Mouse (Mus musculus) forebrain, embryonic 16.5 days (tissue): Measurements from ENCODE around the gene Rsg1. TPM values are rescaled to one million over a fixed set of nuclear protein-coding genes. Genes with fewer than 3 reads are reported as not detected.
A peak's percentile ranks its signal among the peaks of the same experiment; 100 is the strongest.

Experiments
- ATAC-seq: fragments of 200-750 bp; cut with Nextera tagmentation; 2 replicates; pipeline ENCODE4 v1.8.0; 2017; ENCODE audit warnings: mild to moderate bottlenecking, moderate library complexity
- H3K27ac ChIP-seq: fragments of 300-500 bp; sonication (generic); 2 replicates; pipeline ENCODE4 v1.5.1; 2014; ENCODE audit warnings: low read length, control low read depth
- H3K27me3 ChIP-seq: fragments of 300-500 bp; sonication (generic); replicated peaks from 2 replicates; pipeline ENCODE4 v1.6.1; 2014; ENCODE audit warnings: low read length; ENCODE audit not compliant: control insufficient read depth, insufficient read depth
- H3K36me3 ChIP-seq: fragments of 300-500 bp; sonication (generic); 2 replicates; pipeline ENCODE4 v1.6.1; 2014; ENCODE audit not compliant: control insufficient read depth, insufficient read depth
- H3K4me1 ChIP-seq: fragments of 300-500 bp; sonication (generic); replicated peaks from 2 replicates; pipeline ENCODE4 v1.6.1; 2014; ENCODE audit warnings: low read length; ENCODE audit not compliant: control insufficient read depth, insufficient read depth
- H3K4me2 ChIP-seq: fragments of 300-500 bp; sonication (generic); 2 replicates; pipeline ENCODE4 v1.6.1; 2014; ENCODE audit warnings: mild to moderate bottlenecking, low read length, control low read depth
- H3K4me3 ChIP-seq: fragments of 300-500 bp; sonication (generic); replicated peaks from 2 replicates; pipeline ENCODE4 v1.5.1; 2014; ENCODE audit warnings: mild to moderate bottlenecking, low read length, control low read depth
- H3K9ac ChIP-seq: fragments of 300-500 bp; sonication (generic); replicated peaks from 2 replicates; pipeline ENCODE4 v1.6.1; 2014; ENCODE audit warnings: low read depth, low read length, control low read depth
- H3K9me3 ChIP-seq: fragments of 300-500 bp; sonication (generic); 2 replicates; pipeline ENCODE4 v1.6.1; 2016; ENCODE audit warnings: low read length; ENCODE audit not compliant: control insufficient read depth
- WGBS: fragments of 180-500 bp; shearing (Covaris S2); extraction: QIAGEN DNeasy Blood & Tissue Kit; methylation state at CpG from one replicate; pipeline ENCODE4 v1.1.7; 2014; 5-methylcytosine and 5-hydroxymethylcytosine counted together
- polyA plus RNA-seq: library from polyadenylated mRNA; unstranded; fragments of >200 nt; fragmentation: Nextera tagmentation; extraction: Ambion mirVana; gene quantifications from 2 replicates; pipeline ENCODE4 v1.2.1, GENCODE M21; 2015

Rsg1 gene
- polyA plus RNA-seq, 1 experiment from 2014 or later = 11.0 TPM

DNA sequence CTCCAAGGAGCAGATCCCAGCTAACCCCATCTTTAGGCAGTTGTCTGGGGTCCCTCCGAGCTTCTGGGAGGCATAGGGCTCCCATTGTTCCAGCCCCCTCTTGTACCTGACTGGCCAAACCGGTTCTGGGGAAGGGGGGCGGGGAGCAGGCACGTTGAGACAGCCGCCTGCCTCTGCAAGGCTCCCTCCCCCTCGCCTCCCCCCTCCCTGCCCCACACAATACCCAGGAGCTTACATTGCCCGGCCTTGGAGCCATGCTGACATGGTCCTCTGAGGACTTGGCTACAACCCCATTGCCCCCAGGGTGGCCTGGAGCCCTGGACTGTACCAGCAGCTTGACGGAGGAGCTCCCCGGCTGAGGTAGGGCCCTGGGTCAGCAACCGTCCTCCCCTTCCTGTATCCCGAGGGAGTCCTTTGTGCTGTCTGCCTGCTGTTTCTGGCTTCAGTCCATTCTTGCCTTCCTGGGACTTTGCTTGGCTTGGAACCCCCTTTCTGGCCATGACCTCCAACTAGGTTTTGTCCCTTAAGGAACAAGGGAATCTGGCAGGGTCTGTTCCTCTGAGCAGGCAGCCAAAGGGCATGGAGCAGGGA is 29.0 kb downstream of the Rsg1 start:
- Histone ChIP-seq H3K9ac (no peak overlapping the region), H3K36me3 (no peaks in the 10 kb centered on the region), H3K4me1 (peaks cover 53% of the 10 kb centered on the region), H3K9me3 (no peaks in the 10 kb centered on the region), H3K27me3 (peaks cover 20% of the 10 kb centered on the region), H3K4me2 (no peak overlapping the region), H3K27ac (no peak overlapping the region), H3K4me3 (no peak overlapping the region)
- 6% methylated on average over 9 of the region's 11 CpGs for WGBS
- ATAC-seq = no peak

DNA sequence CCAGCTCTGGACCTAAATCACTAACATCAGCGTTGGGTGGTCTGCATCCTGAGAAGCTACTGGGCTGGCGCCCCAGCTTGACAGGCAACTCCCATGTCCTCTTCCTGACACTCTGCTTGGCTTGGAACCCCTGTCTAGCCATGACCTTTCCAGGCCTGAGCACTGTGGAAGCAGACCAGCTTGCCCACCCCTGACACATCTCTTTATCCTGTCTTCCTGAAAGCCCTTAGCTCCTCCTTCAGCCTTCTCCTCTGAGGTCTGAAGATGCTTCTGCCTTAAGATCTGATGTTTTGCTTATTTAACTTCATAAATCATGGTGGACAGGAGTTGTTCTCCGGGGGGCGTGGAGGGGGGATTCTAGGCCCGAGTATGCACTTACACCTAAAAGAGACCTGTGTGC is 29.9 kb downstream of the Rsg1 start:
- Histone ChIP-seq H3K27me3 (peaks cover 28% of the 10 kb centered on the region), H3K9me3 (no peaks in the 10 kb centered on the region), H3K36me3 (no peaks in the 10 kb centered on the region), H3K4me1 (peaks cover 57% of the 10 kb centered on the region), H3K9ac (no peak overlapping the region), H3K4me3 (no peak overlapping the region), H3K4me2 (no peak overlapping the region), H3K27ac (no peak overlapping the region)
- 77% methylated on average over 5 of the region's 5 CpGs for WGBS
- no peak for ATAC-seq

DNA sequence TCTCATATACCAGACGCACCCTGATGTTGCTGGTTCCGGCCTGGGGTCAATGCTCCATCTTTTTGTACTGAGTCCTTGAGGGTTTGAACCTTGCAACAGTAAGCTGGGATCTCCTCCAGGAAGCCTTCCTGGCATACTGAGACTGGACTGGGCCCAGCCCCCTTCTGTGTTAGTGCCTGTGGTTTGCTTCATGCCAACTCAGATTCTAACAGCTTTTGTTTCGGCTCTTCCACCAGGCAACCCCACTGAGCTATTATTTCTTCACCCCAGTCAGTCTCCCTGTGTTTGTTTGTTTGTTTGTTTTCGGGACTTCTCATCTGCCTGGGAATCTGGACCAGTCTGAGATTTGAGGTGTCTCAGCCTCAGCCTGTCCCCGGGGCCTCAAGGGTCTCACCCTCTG is 30.6 kb downstream of the Rsg1 start:
- Histone ChIP-seq H3K9ac (0 out of 2 replicates have a peak overlapping the region, but pooled peaks have one; percentile 9), H3K4me3 (no peak overlapping the region), H3K9me3 (no peaks in the 10 kb centered on the region), H3K27ac (peak overlapping the region; percentile 76), H3K36me3 (no peaks in the 10 kb centered on the region), H3K4me2 (no peak overlapping the region), H3K27me3 (peaks cover 36% of the 10 kb centered on the region), H3K4me1 (peaks cover 53% of the 10 kb centered on the region)
- ATAC-seq = peak; percentile 4; the same call in 1 of the 2 replicates
- WGBS = 36% methylated on average over 5 of the region's 5 CpGs

DNA sequence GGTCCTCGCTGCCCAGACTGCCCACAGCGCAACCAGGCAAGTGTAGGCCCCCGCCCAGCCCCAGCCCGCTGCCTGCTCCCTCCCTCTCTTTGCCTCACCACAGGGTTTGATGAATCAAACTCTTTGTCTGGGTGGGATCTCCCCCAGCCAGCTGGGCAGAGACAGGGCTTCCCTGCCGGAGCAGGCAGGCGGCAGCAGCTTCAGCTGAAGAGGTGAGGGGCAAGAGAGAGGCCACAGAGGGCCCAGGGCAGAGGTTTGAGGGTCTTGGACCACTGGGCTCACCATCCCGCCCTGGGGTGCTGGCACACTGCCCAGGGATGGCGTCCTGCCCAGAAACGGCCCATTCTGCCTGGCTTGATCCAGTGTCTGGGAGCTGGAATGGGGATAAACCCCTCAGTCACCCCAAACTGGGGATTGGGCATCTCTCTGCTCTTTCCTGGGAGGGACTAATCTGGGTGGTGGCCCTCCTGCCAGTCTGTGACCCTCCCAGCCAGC is 31.2 kb downstream of the Rsg1 start:
- no peaks in the 10 kb centered on the region for H3K9me3 ChIP-seq
- ATAC-seq = peak; percentile 78
- peaks cover 48% of the 10 kb centered on the region for H3K4me1 ChIP-seq
- 3% methylated on average over 9 of the region's 9 CpGs for WGBS
- H3K27me3 ChIP-seq = peaks cover 38% of the 10 kb centered on the region
- H3K36me3 ChIP-seq = no peaks in the 10 kb centered on the region
- H3K9ac ChIP-seq = peak overlapping the region; percentile 9; the same call in 1 of the 2 replicates
- peak overlapping the region; percentile 76 for H3K27ac ChIP-seq
- H3K4me3 ChIP-seq = no peak overlapping the region
- peak overlapping the region; percentile 7; the same call in 1 of the 2 replicates for H3K4me2 ChIP-seq

DNA sequence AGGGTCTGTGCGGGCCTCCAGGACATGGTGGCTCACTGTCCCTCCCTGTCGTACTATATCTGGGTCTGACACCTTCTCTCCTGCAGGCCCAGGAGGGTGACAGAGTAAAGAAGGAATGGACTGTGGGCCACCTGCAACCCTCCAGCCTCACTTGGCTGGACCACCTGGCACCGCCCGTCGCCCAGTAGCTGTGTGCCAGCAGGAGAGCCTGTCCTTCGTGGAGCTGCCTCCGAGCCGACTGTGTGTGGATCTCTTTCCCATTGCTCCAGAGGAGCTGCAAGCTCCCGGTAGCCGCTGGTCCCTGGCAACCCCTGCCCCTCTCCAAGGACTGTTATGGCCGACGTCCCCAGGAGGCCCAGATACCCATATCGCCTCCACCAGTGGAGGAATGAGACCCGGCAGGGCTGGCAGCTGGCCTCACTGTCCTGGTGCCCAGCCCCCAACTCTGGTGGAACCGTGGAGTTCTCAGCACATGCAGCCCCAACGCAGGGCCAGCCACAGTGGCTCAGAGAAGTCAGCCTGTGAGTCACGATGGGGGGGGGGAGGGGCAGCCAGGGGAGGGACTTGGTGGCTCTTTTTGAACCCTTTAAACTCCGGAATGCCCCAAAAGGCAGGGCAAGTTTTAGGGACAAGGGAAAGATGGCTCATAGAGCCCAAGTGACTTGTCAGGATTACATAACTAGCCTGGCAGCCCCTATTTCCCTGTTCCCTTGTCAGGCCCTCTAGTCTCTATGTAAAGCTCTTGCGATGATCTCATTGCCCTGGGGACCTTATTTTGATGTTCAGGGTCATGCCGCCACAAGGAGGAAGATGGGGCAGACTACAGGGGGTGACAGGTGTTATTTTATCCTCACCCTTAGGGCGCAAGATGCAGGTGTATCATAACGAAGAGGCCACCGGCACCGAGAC is 32.6 kb downstream of the Rsg1 start:
- H3K4me3 ChIP-seq = no peak overlapping the region
- peaks cover 48% of the 10 kb centered on the region for H3K4me1 ChIP-seq
- H3K4me2 ChIP-seq = no peak overlapping the region
- no peak overlapping the region for H3K9ac ChIP-seq
- H3K27me3 ChIP-seq = peaks cover 27% of the 10 kb centered on the region
- H3K36me3 ChIP-seq = no peaks in the 10 kb centered on the region
- ATAC-seq = no peak
- H3K9me3 ChIP-seq = no peaks in the 10 kb centered on the region
- H3K27ac ChIP-seq = no peak overlapping the region
- 22% methylated on average over 24 of the region's 24 CpGs for WGBS

DNA sequence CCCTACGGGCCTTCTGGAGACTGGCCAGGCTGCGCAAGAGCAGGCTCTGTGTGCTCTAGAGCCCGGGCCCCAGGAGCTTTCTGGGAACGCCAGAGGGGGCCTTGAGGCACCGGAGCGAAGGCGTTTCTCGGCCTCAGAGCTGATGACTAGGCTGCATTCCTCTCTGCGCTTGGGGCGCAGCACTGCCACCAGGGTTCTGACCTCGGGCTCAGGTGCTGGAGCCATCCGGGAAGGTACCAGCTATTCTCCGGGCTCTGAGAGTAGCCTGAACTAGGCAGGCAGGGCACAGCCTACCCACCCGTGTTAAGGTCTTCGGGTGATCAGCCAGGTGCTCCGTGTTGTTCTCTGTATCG is 33.2 kb downstream of the Rsg1 start:
- Histone ChIP-seq H3K9ac (0 out of 2 replicates have a peak overlapping the region, but pooled peaks have one; percentile 23), H3K36me3 (no peaks in the 10 kb centered on the region), H3K4me2 (peak overlapping the region; percentile 62), H3K9me3 (no peaks in the 10 kb centered on the region), H3K27ac (no peak overlapping the region), H3K4me1 (peaks cover 48% of the 10 kb centered on the region), H3K27me3 (peaks cover 23% of the 10 kb centered on the region), H3K4me3 (no peak overlapping the region)
- no peak for ATAC-seq
- WGBS = 2% methylated on average over 17 of the region's 17 CpGs

DNA sequence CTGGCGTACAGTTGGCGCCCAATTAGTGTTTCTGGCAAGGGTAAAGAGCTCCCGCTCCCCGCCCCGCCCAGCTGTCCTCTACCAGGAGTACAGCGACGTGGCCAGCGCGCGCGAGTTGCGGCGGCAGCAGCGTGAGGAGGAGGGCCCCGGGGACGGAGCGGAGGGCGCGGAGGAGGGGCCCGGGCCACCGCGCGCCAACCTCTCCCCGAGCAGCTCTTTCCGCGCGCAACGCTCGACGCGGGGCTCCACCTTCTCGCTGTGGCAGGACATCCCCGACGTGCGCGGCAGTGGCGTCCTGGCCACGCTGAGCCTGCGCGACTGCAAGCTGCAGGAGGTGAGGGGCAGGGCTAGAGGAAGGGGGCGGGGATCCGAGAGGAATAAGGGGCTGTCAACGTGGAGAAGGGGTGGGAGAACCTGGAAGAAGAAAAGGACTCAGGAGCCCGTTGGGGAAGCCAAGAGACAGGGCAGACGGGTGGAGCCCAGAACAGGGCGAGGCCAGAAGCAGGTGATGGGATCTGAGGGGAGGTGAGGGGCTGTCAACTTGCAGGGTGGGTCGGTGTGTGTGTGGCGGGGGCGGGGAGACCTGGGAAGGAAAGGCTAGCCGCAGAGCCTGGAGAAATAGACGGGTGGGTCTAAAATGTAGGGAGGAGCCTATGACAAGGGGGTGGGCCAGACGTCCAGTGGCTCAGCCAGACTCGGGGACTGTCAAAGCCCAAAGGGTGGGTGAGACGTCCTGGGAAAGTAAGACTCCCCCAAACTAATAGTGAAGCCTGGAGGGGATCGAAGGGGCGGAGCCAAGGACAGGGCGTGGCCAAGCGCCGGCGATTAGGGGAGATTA is 34.2 kb downstream of the Rsg1 start:
- under 1% methylated on average over 50 of the region's 60 CpGs for WGBS
- Histone ChIP-seq H3K9me3 (no peaks in the 10 kb centered on the region), H3K27me3 (peaks cover 23% of the 10 kb centered on the region), H3K36me3 (no peaks in the 10 kb centered on the region), H3K4me2 (peak overlapping the region; percentile 62), H3K9ac (peak overlapping the region; percentile 45), H3K4me3 (peak overlapping the region; percentile 46), H3K4me1 (peaks cover 38% of the 10 kb centered on the region), H3K27ac (no peak overlapping the region)
- ATAC-seq = peak; percentile 20; the same call in 1 of the 2 replicates

DNA sequence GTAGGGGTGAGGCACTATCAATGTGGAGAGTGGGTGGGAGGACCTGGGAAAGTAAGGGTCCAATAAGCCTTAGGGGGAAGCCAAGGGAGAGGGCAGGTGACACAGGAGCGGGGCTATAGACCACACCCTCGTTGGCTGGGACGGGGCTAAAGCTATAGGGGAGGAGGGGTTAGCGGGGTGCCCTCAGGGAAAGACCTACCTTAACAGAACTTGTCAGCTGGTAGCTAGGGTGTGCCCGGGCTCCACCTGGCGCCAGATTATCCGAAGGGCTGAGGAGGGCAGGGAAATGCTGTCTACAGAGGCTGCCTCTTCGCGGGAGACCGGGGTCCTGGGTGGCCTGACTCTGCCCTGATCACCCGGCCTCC is 34.8 kb downstream of the Rsg1 start:
- Histone ChIP-seq H3K9me3 (no peaks in the 10 kb centered on the region), H3K4me2 (no peak overlapping the region), H3K4me3 (no peak overlapping the region), H3K27ac (no peak overlapping the region), H3K4me1 (peaks cover 38% of the 10 kb centered on the region), H3K36me3 (no peaks in the 10 kb centered on the region), H3K9ac (no peak overlapping the region), H3K27me3 (peaks cover 23% of the 10 kb centered on the region)
- 14% methylated on average over 11 of the region's 11 CpGs for WGBS
- no peak for ATAC-seq

DNA sequence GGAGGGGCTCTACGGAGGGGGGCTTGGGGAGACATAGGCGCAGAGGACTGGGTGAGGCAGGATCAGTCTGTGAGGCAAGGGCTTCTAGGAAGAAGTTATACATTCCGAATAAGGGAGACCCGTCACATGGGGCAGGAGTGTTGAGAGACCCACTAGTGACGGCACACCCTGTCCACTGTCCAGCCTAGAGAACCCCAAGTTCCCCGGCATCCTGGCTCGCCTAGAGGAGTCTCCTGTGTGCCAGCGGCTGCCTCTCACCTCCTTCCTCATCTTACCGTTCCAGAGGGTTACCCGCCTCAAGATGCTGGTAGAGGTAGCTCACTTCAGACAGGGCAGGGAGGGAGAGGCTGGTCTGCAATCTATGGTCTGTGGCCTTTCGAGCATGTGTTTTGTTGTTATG is 35.6 kb downstream of the Rsg1 start:
- Histone ChIP-seq H3K9ac (no peak overlapping the region), H3K9me3 (no peaks in the 10 kb centered on the region), H3K4me2 (no peak overlapping the region), H3K36me3 (no peaks in the 10 kb centered on the region), H3K4me1 (peaks cover 32% of the 10 kb centered on the region), H3K27me3 (peaks cover 23% of the 10 kb centered on the region), H3K27ac (no peak overlapping the region), H3K4me3 (no peak overlapping the region)
- WGBS = 74% methylated on average over 11 of the region's 11 CpGs
- ATAC-seq = no peak
